ENCODE assay signal across 20 mouse cellular contexts in the genomic region with DNA sequence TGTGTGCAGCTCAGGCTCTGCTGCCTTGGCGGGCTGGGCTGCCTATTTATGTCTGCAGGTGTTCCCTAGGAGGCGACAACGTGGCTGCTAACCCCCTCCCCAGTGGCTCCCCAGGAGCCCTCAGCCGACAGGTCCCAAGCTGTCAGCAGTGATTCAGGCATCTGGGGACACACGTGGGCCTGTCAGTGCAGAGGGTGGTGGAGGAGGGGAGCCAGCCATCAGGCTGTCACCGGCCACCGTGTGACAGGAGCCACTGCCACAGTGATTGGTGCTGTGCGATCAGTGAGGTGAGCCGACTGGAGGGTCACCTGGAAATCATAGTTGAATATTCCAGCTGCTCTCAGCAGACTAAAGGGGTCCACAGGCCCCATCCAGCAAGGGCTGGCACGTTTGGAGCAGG. TPM values are rescaled to one million over a fixed set of nuclear protein-coding genes. Genes with fewer than 3 reads are reported as not detected.
DNase-seq lines count a peak whose midpoint lies in the region; ATAC-seq and TF ChIP-seq lines count a peak whose summit lies in the region.
"Had no signal": no experiment of that assay in that cellular context is flagged by ENCODE, and none has a peak within 500 bp of the region (broad histone marks: within the 10 kb centered on the region; RNA-seq: fewer than 3 reads in every experiment).

A gene (minus strand): TSS at position 3 of the 400 bp plus-strand sequence.

- DNase-seq in heart, postnatal 4 days: no peak
- DNase-seq in forebrain, postnatal 0 days: no peak
- no peak for DNase-seq in layer of hippocampus, adult 11-12 months (ENCODE audit: low spot score)
- DNase-seq: cerebellum, adult 9-11 months; kidney, adult 18-20 months; kidney, postnatal 25 days; lung, embryonic 14.5 days; lung, postnatal 4 days; right cerebral cortex, adult 18-20 months had no signal

- no peak for TF ChIP-seq CTCF in forebrain, postnatal 0 days (IDR thresholded peaks at IDR 0.05; ENCODE audit: low read depth)

- no peaks in the 10 kb centered on the region for H3K36me3 ChIP-seq in heart, embryonic 12.5 days
- no peaks in the 10 kb centered on the region for H3K36me3 ChIP-seq in midbrain, embryonic 16.5 days (ENCODE audit: control insufficient read depth, insufficient read depth, low read length)
- H3K36me3 ChIP-seq in midbrain, embryonic 13.5 days: no peaks in the 10 kb centered on the region
- H3K36me3 ChIP-seq in forebrain, postnatal 0 days (ENCODE audit: insufficient read depth): no peaks in the 10 kb centered on the region
- no peaks in the 10 kb centered on the region for H3K36me3 ChIP-seq in limb, embryonic 15.5 days
- H3K36me3 ChIP-seq: G1E; liver, embryonic 12.5 days had no signal

- no peak within 1 kb of the TSS for H3K4me3 ChIP-seq in heart, embryonic 12.5 days
- H3K4me3 ChIP-seq in midbrain, embryonic 16.5 days (ENCODE audit: low read depth, low read length): no peak within 1 kb of the TSS
- H3K4me3 ChIP-seq in midbrain, embryonic 13.5 days (replicated peaks): no peak within 1 kb of the TSS; the same call in 1 of the 2 replicates
- no peak within 1 kb of the TSS for H3K4me3 ChIP-seq in forebrain, postnatal 0 days (ENCODE audit: low read depth, low read length)
- peak within 1 kb of the TSS; percentile 39; the same call in 1 of the 2 replicates for H3K4me3 ChIP-seq in limb, embryonic 15.5 days

- 18% methylated on average over 10 of the region's 10 CpGs for WGBS in heart, embryonic 12.5 days
- WGBS in midbrain, embryonic 16.5 days: 30% methylated on average over 10 of the region's 10 CpGs
- 34% methylated on average over 10 of the region's 10 CpGs for WGBS in midbrain, embryonic 13.5 days
- WGBS in forebrain, postnatal 0 days: 33% methylated on average over 10 of the region's 10 CpGs
- 30% methylated on average over 10 of the region's 10 CpGs for WGBS in limb, embryonic 15.5 days

- peak within 1 kb of the TSS; percentile 71; the same call in 1 of the 2 replicates for H3K4me2 ChIP-seq in heart, embryonic 12.5 days
- H3K4me2 ChIP-seq in midbrain, embryonic 16.5 days (ENCODE audit: low read length): no peak within 1 kb of the TSS
- no peak within 1 kb of the TSS for H3K4me2 ChIP-seq in midbrain, embryonic 13.5 days (replicated peaks)
- no peak within 1 kb of the TSS for H3K4me2 ChIP-seq in forebrain, postnatal 0 days (ENCODE audit: low read depth)
- H3K4me2 ChIP-seq in limb, embryonic 15.5 days: no peak within 1 kb of the TSS

- peaks cover 5% of the 10 kb centered on the region for H3K9me3 ChIP-seq in heart, embryonic 12.5 days (replicated peaks)
- H3K9me3 ChIP-seq in midbrain, embryonic 16.5 days (replicated peaks; ENCODE audit: control insufficient read depth, low read length, poor library complexity, severe bottlenecking): no peaks in the 10 kb centered on the region
- no peaks in the 10 kb centered on the region for H3K9me3 ChIP-seq in midbrain, embryonic 13.5 days
- H3K9me3 ChIP-seq in forebrain, postnatal 0 days (ENCODE audit: low read length): no peaks in the 10 kb centered on the region
- H3K9me3 ChIP-seq in limb, embryonic 15.5 days: no peaks in the 10 kb centered on the region
- H3K9me3 ChIP-seq: G1E; liver, embryonic 12.5 days had no signal

- peaks cover 55% of the 10 kb centered on the region for H3K27me3 ChIP-seq in heart, embryonic 12.5 days (replicated peaks)
- peaks cover 51% of the 10 kb centered on the region for H3K27me3 ChIP-seq in midbrain, embryonic 16.5 days (ENCODE audit: control insufficient read depth, insufficient read depth, low read depth, low read length)
- peaks cover 67% of the 10 kb centered on the region for H3K27me3 ChIP-seq in midbrain, embryonic 13.5 days
- peaks cover 49% of the 10 kb centered on the region for H3K27me3 ChIP-seq in forebrain, postnatal 0 days (ENCODE audit: insufficient read depth, low read length)
- H3K27me3 ChIP-seq in limb, embryonic 15.5 days: peaks cover 57% of the 10 kb centered on the region

- H3K27ac ChIP-seq in heart, embryonic 12.5 days (ENCODE audit: poor library complexity, severe bottlenecking): no peak within 1 kb of the TSS
- no peak within 1 kb of the TSS for H3K27ac ChIP-seq in midbrain, embryonic 16.5 days (ENCODE audit: low read length)
- no peak within 1 kb of the TSS for H3K27ac ChIP-seq in midbrain, embryonic 13.5 days
- no peak within 1 kb of the TSS for H3K27ac ChIP-seq in forebrain, postnatal 0 days (ENCODE audit: low read depth, low read length)
- H3K27ac ChIP-seq in limb, embryonic 15.5 days: no peak within 1 kb of the TSS
- H3K27ac ChIP-seq: liver, embryonic 12.5 days had no signal

- peak; percentile 38; the same call in 1 of the 2 replicates for ATAC-seq in heart, embryonic 12.5 days (ENCODE audit: insufficient number of reproducible peaks, low FRiP score)
- no peak for ATAC-seq in midbrain, embryonic 16.5 days
- no peak for ATAC-seq in midbrain, embryonic 13.5 days
- ATAC-seq in forebrain, postnatal 0 days: no peak
- ATAC-seq in limb, embryonic 15.5 days (ENCODE audit: insufficient number of reproducible peaks, low FRiP score, low TSS enrichment, low read depth): no peak
- ATAC-seq: liver, embryonic 12.5 days had no signal

- H3K9ac ChIP-seq in heart, embryonic 12.5 days: no peak within 1 kb of the TSS
- no peak within 1 kb of the TSS for H3K9ac ChIP-seq in midbrain, embryonic 16.5 days (ENCODE audit: low read depth, low read length)
- H3K9ac ChIP-seq in midbrain, embryonic 13.5 days (replicated peaks): no peak within 1 kb of the TSS
- H3K9ac ChIP-seq in forebrain, postnatal 0 days: no peak within 1 kb of the TSS
- H3K9ac ChIP-seq in limb, embryonic 15.5 days: no peak within 1 kb of the TSS
- H3K9ac ChIP-seq: liver, embryonic 12.5 days had no signal

- peaks cover 37% of the 10 kb centered on the region for H3K4me1 ChIP-seq in heart, embryonic 12.5 days (replicated peaks)
- H3K4me1 ChIP-seq in midbrain, embryonic 16.5 days (ENCODE audit: control insufficient read depth, insufficient read depth, low read length): peaks cover 11% of the 10 kb centered on the region
- peaks cover 19% of the 10 kb centered on the region for H3K4me1 ChIP-seq in midbrain, embryonic 13.5 days (replicated peaks)
- H3K4me1 ChIP-seq in forebrain, postnatal 0 days (ENCODE audit: insufficient read depth): no peaks in the 10 kb centered on the region
- H3K4me1 ChIP-seq in limb, embryonic 15.5 days: peaks cover 20% of the 10 kb centered on the region

RNA-seq across cellular contexts. Expression of the gene that starts here (rescaled TPM):
- 0.54 and 0.96 TPM in 2 replicates for polyA plus RNA-seq in heart, embryonic 12.5 days (2016; fragmentation: Nextera tagmentation; extraction: Ambion mirVana)
- total RNA-seq in heart, postnatal 4 days (2021): 1 to 10 TPM in 1 of 2 experiments, under 1 TPM in 1; 0.83 to 1.5 TPM
- polyA plus RNA-seq in midbrain, embryonic 16.5 days (2015; fragmentation: Nextera tagmentation; extraction: Ambion mirVana): 76.0 and 77.8 TPM in 2 replicates
- polyA plus RNA-seq in midbrain, embryonic 13.5 days (2015; fragmentation: Nextera tagmentation; extraction: Ambion mirVana): 0.88 TPM in 1 of 2 replicates, not detected in the other
- total RNA-seq in forebrain, postnatal 0 days (2014; rRNA removed): 87.2 and 92.1 TPM in 2 replicates
- polyA plus RNA-seq in forebrain, postnatal 0 days (2015; fragmentation: Nextera tagmentation; extraction: Ambion mirVana): 83.0 and 181 TPM in 2 replicates
- polyA plus RNA-seq in limb, embryonic 15.5 days (2015; fragmentation: Nextera tagmentation; extraction: Ambion mirVana): not detected in 2 replicates
- total RNA-seq: G1E; gastrocnemius, adult 8-10 months; layer of hippocampus, postnatal 10 days had no signal
- polyA plus RNA-seq: embryonic facial prominence, embryonic 14.5 days; G1E; liver, embryonic 12.5 days; lung, embryonic 14.5 days; midbrain, embryonic 11.5 days; small intestine, adult 2 months had no signal

Comparison
In these comparisons a context has a peak if more than half of its experiments do, and no peak if none do; other contexts are left out.
1. RNA of the gene that starts here (total RNA-seq): 87.2 to 92.1 TPM in forebrain, postnatal 0 days; 0.83 to 1.5 TPM in heart, postnatal 4 days; every median in the first group is over 10 times any median in the second.
2. RNA of the gene that starts here (polyA plus RNA-seq): 83.0 to 181 TPM in forebrain, postnatal 0 days and 76.0 to 77.8 TPM in midbrain, embryonic 16.5 days; 0.54 to 0.96 TPM in heart, embryonic 12.5 days, 0.88 TPM in midbrain, embryonic 13.5 days and not detected in limb, embryonic 15.5 days; every median in the first group is over 10 times any median in the second.
3. Peak in ATAC-seq and H3K4me2 ChIP-seq in heart, embryonic 12.5 days; RNA of the gene not detected or under 1 TPM.